Mouse (Mus musculus) kidney, adult 8-10 months (tissue): ENCODE measurements around the gene D430041D05Rik.
A peak's percentile ranks its signal among the peaks of the same experiment; 100 is the strongest.

Experiments used
- DNase-seq, 2 experiments: peaks; one replicate each; pipeline ENCODE4 v3.0.0; 2022

The D430041D05Rik gene

DNA sequence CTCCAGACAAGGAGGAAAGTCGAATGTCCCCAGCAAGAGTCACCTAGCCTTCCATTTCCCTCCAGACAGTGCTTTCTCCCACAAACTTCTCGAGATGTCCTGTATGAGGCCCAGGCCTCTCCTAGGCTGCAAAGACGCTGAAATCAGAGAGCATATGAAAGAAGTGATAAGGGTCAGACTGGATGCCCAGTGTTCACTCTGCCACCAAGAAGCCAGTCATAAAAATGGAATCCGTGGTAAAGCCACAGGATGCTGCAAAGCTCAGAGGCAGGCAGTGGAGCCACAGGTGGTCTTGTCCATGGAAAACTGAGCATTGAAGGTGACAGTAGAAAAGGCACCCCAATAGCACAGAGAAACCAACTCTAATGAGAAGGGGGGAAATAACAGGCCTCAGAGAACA lies 2.9 kb downstream of the D430041D05Rik start:
- no peak for DNase-seq

DNA sequence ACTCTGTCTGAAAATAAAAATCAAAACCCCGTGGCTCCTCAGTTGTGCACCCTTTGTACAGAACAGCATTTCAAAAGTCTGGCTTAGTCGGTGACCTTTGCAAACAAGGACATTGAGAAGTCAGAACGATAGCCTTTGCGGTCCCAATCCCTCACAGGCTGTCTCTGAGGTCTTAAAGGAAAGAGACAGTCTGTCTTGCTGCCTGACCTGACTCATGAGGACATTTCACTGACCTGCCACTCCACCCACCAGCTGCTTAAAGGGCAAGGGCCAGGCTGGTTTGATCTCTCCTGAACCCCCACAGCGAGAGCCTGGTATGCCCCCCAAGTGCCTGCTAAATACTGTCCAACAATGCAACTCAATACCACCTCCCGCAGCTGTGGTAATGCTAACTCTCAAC lies 6.8 kb downstream of the D430041D05Rik start:
- no peak for DNase-seq

- no peak for DNase-seq
Measured at GRCm38 (mm10) chr2:104398651-104399290, 12.0 kb downstream of the D430041D05Rik start.

GRCm38 (mm10) chr2:104395961-104396360 lies 14.9 kb downstream of the D430041D05Rik start:
- DNase-seq = no peak

DNA sequence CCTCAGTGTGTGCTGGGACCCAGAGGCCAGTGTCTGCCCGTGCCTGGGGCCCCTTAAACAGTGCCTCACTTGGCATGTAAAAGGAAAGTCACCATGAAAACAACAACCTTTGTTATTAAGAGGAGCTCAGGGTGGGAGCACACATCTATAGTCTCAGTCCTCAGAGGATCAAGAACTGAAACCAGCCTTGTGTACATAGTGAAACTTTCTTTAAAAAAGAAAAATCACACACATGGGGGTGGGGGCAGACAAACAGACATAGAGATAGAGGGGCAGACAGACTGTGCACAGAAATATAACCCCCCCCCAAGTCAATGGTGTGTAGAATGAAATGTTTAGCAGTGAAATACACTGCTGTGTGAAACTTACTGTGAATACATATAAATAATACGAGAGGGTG lies 16.0 kb downstream of the D430041D05Rik start:
- DNase-seq = no peak

DNA sequence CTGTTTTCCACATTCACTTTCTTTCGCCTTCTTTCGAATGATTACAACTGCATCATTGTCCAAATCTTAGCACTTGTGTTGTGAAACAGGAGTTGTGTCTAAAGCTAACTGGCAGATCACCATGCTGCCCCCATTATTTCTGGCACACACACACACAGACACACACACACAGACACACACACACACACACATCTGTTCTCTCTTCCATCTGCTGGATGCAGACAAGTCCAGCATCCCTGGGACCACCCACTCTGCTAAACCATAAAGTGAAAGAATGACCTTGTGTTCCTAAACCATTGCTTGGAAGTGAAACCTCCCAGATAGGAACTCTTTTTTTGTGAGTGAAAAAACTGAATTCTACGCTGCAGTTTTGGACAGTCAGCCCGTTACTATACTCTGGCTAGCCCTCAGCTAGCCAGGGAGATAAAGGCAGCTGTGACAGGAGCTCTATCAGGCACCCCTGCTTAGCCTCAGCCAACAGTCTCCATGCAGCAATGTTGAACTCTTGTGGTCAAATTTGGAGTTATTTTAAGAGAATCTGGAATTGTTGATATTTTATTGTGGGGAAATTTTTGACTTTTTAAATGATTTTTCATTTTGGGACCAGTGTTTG lies 18.0 kb downstream of the D430041D05Rik start:
- DNase-seq = no peak

GRCm38 (mm10) chr2:104389231-104389630 lies 21.6 kb downstream of the D430041D05Rik start:
- no peak for DNase-seq

- DNase-seq = no peak
Measured at GRCm38 (mm10) chr2:104385941-104386340, 24.9 kb downstream of the D430041D05Rik start.

- no peak for DNase-seq
Measured at GRCm38 (mm10) chr2:104383589-104383988, 27.2 kb downstream of the D430041D05Rik start.

- no peak for DNase-seq
Measured at GRCm38 (mm10) chr2:104382813-104383212, 28.0 kb downstream of the D430041D05Rik start.

DNA sequence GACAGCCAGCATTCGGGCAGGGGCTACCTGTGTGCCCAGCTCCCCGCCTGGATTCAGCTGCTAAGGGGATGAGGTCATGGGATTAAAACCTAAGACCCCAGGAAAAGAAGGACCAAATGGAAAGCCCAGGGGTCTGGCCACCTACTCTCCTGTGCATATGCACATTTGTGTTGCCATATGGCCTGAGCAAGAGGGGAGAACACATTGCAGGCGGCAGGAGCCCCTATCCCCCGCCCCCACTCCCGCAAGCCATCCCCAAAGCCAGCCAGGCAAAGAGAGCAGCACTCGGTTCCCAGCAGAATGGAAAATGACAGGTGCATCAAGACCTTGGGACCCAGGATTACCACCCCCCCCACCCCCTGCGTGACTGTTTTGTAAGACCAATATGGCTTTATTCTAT lies 31.5 kb downstream of the D430041D05Rik start:
- DNase-seq = no peak

DNA sequence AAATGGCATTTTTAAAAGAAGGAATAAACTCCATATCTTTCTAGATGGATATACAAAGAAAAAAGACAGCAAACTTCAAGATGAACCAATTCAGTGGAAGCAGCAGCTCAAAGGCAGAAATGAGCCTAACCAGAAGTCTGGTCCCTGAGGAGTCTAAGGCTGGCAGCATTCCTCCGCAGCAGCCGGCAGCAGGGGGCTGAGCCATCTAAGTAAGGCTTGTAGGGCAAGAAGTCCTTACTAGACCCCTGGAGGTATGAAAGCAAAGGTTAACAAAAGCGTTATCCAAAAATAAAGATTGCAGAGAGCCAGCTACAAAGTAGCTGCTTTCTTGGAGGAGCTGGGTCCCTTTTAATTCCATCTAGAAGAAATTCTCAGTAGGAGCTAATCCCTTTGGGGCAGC lies 32.0 kb downstream of the D430041D05Rik start:
- no peak for DNase-seq

DNA sequence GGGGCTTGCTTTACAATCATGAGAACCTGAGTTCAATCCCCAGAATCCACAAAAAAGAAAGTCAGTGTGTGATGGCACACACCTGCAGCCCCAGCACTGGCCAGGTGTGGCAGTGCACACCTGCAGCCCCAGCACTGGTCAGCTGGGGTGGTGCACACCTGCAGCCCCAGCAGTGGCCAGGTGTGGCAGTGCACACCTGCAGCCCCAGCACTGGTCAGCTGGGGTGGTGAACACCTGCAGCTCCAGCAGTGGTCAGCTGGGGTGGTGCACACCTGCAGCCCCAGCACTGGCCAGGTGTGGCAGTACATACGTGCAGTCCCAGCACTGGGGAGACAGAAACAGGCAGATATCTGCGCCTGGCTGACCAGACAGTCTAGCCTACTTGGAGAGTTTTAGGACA lies 32.8 kb downstream of the D430041D05Rik start:
- DNase-seq = peak; percentile 8 to 18

GRCm38 (mm10) chr2:104372156-104372555 lies 38.7 kb downstream of the D430041D05Rik start:
- DNase-seq = no peak

DNA sequence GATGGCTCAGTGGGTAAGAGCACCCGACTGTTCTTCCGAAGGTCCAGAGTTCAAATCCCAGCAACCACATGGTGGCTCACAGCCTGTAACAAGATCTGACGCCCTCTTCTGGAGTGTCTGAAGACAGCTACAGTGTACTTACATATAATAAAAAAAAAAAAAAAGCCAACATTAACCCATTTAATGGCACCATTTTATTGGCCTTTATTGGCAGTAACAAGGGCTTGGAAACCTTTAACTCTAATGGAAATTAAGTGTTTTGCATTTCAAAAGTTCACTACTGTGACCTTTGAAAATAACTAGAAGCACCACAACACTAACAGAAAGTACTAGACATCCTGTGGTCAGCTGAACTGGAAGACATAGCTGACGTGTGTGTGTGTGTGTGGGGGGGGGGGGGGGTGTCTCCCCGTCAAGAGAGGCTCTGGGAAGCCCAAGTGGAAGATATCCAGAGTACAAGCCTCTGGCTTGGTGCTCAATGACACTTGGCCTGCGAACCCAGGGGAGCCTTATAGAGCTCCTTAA lies 39.1 kb downstream of the D430041D05Rik start:
- no peak for DNase-seq

DNA sequence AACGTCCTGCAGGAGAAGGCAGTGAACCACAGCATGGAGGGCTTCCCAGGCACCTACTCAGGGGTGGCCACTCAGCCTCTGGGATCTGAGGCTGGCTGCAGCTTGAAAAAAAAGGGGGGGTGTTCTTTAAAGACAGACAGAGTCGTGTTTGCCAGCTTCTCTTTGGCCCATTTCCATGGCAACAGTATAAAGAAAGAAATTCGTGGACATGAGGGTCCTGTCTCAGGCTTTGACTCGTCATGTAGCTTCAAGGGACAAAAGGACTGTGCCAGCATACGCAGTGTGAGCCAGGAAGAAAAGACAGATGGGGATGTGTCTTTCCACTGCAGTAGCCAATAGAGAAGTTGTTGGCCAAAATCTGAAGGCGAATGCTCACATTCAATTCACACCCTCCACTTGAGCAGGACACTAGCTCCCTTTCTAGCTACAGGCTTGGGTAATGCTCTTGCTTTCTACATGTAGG lies 42.9 kb downstream of the D430041D05Rik start:
- no peak for DNase-seq

GRCm38 (mm10) chr2:104367291-104367690 lies 43.5 kb downstream of the D430041D05Rik start:
- DNase-seq = no peak

- DNase-seq = no peak
Measured at GRCm38 (mm10) chr2:104359305-104359704, 51.5 kb downstream of the D430041D05Rik start.

DNA sequence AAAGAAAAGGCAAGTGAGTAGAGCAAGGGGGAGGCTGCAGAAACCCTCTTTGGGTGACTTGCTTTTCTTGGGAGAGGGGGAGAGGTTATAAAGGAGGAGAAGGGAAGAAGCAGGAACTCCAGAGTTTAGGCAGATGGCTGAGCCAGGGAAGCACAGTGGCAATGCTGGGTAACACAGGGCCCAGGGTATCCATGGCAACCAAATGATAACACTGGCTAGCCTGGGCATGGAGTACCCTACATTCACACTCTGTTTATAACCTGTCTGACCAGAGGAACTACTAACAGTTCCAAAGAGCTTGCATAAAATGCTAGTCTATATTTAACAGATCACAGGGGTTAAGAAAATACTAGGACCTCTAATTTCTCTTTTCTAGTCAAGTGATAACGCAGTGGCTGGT lies 51.9 kb downstream of the D430041D05Rik start:
- no peak for DNase-seq

GRCm38 (mm10) chr2:104356531-104356930 lies 54.3 kb downstream of the D430041D05Rik start:
- no peak for DNase-seq

- DNase-seq = no peak
Measured at GRCm38 (mm10) chr2:104354117-104354516, 56.7 kb downstream of the D430041D05Rik start.

DNA sequence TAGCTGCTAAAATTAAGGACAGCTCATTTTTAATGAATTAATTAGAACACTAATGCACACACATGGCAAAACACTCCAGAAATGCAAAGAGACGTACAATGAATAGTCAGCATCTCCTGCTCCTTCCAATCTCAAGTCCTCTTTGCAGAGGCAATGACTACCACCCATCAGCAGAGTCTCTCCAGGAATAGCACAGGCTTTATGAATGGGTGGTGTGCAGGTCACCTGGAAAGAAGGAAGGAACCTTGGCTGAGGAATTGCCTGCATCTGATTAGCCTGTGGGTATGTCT lies 58.7 kb downstream of the D430041D05Rik start:
- DNase-seq = no peak

DNA sequence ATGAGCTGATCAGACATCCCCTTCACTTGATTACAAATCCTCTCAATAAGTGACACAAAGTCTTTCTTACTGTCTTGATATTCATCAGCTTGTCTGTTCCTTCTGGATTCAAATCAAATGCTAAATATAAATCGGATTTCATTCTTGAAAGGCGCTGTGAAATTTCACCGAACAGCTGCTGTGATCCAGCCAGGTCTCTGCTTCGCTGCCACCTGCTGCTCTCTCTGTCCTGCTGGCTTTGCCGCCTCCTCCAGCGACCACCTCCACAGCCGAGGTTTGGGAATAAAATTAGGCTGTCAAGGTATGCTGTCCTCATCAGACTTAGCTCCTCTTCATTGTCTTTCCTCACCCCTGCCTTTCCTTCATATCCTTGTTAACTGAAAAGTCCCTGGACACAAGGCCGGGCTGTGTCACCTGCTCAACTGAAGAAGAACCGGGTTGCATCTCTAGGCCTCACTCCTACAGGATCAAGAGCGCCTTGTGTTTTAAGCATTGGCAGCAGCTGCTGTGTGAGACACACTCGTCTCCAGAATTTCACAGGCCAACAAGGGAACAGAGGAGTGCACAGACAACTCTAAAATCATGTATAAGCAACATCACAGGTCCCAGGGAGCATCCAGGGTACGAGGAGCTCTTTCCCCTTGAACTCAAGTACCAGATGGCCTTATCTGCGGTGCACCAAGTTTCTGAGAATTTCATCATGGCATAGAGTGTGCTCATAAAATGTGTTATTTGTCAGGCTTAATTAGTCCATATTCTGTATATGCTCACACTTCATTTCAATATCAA lies 59.2 kb downstream of the D430041D05Rik start:
- no peak for DNase-seq

- no peak for DNase-seq
Measured at GRCm38 (mm10) chr2:104337619-104338018, 73.2 kb downstream of the D430041D05Rik start.
